Mouse (Mus musculus) adrenal gland, postnatal 4 days (tissue): Measurements from ENCODE around the gene Cdca8. TPM values are rescaled to one million over a fixed set of nuclear protein-coding genes. Genes with fewer than 3 reads are reported as not detected.
A peak's percentile ranks its signal among the peaks of the same experiment; 100 is the strongest.

Experiments used
- DNase-seq, 2 experiments: peaks; one replicate each; pipeline ENCODE4 v3.0.0; 2021 to 2022; ENCODE audit warnings: low spot score in 2 of 2, mixed read lengths in 2 of 2
- total RNA-seq, 2 experiments: library from RNA; stranded (reverse); gene quantifications; 2 replicates each; pipeline ENCODE4 v1.2.3; 2021

Gene Cdca8
- total RNA-seq, 2 experiments from 2014 or later, result 25.6 to 31.5 TPM

GRCm38 (mm10) chr4:124959062-124959461 is 20.0 kb upstream of the Cdca8 start:
- DNase-seq, result peak in 1 of 2 experiments; percentile 17

- no peak for DNase-seq
Observed at GRCm38 (mm10) chr4:124957284-124957683, 18.2 kb upstream of the Cdca8 start.

- no peak for DNase-seq
Observed at GRCm38 (mm10) chr4:124953546-124953945, 14.4 kb upstream of the Cdca8 start.

- DNase-seq, result no peak
Observed at GRCm38 (mm10) chr4:124951036-124951433, 11.9 kb upstream of the Cdca8 start.

- DNase-seq, result no peak
Observed at GRCm38 (mm10) chr4:124950181-124951035, 11.3 kb upstream of the Cdca8 start.

GRCm38 (mm10) chr4:124949488-124949887 is 10.4 kb upstream of the Cdca8 start:
- DNase-seq, result no peak

GRCm38 (mm10) chr4:124944961-124945360 is 5.8 kb upstream of the Cdca8 start:
- no peak for DNase-seq

- DNase-seq, result no peak
Observed at GRCm38 (mm10) chr4:124943781-124944180, 4.7 kb upstream of the Cdca8 start.

GRCm38 (mm10) chr4:124943022-124943421 is 3.9 kb upstream of the Cdca8 start:
- DNase-seq, result peak; percentile 60 to 70

GRCm38 (mm10) chr4:124936613-124937471 is 2.3 kb downstream of the Cdca8 start, which contains the start of gene 9930104L06Rik:
TSS of gene 9930104L06Rik (plus strand) at chr4:124937048.
- DNase-seq, result peak; percentile 61 to 85

- DNase-seq, result no peak
Observed at GRCm38 (mm10) chr4:124928102-124928501, 11.0 kb downstream of the Cdca8 start.

GRCm38 (mm10) chr4:124905971-124906822 is 32.9 kb downstream of the Cdca8 start:
- no peak for DNase-seq

GRCm38 (mm10) chr4:124905417-124905816 is 33.7 kb downstream of the Cdca8 start:
- DNase-seq, result no peak

- DNase-seq, result no peak
Observed at GRCm38 (mm10) chr4:124899906-124900305, 39.2 kb downstream of the Cdca8 start.

- DNase-seq, result no peak
Observed at GRCm38 (mm10) chr4:124898428-124898827, 40.7 kb downstream of the Cdca8 start.

- DNase-seq, result no peak
Observed at GRCm38 (mm10) chr4:124894508-124895428, 44.3 kb downstream of the Cdca8 start.

GRCm38 (mm10) chr4:124893769-124894168 is 45.3 kb downstream of the Cdca8 start:
- DNase-seq, result no peak

- DNase-seq, result no peak
Observed at GRCm38 (mm10) chr4:124890831-124891230, 48.3 kb downstream of the Cdca8 start.

GRCm38 (mm10) chr4:124889935-124890334 is 49.2 kb downstream of the Cdca8 start:
- DNase-seq, result no peak

GRCm38 (mm10) chr4:124888702-124889101 is 50.4 kb downstream of the Cdca8 start:
- DNase-seq, result no peak
